Mouse (Mus musculus): ENCODE measurements around the gene Scd1. TPM values are rescaled to one million over a fixed set of nuclear protein-coding genes. Genes with fewer than 3 reads are reported as not detected.

Scd1 gene
- polyA plus RNA-seq, 1 experiment, result 4,173 TPM

- no peak for TF ChIP-seq CTCF (conservative IDR thresholded peaks at IDR 0.05; ENCODE audit: insufficient read depth, insufficient read length, low read depth, low read length)
- no peak for TF ChIP-seq POLR2A (IDR thresholded peaks at IDR 0.05; ENCODE audit: low read depth, low read length)
- 79% methylated on average over 4 of the region's 4 CpGs for WGBS
- H3K4me3 ChIP-seq (ENCODE audit: insufficient read depth, low read depth, low read length), result no peak overlapping the region
Observed at GRCm38 (mm10) chr19:44417448-44417847, 9.8 kb upstream of the Scd1 start.

GRCm38 (mm10) chr19:44416240-44416639 is 8.6 kb upstream of the Scd1 start:
- Histone ChIP-seq H3K27me3 (replicated peaks; ENCODE audit: control insufficient read depth, insufficient read depth, low read length) (no peaks in the 10 kb centered on the region), H3K4me3 (ENCODE audit: insufficient read depth, low read depth, low read length) (no peak overlapping the region), H3K36me3 (ENCODE audit: control insufficient read depth, insufficient read depth, low read length) (no peaks in the 10 kb centered on the region), H3K27ac (ENCODE audit: insufficient read depth, low read depth, low read length) (no peak overlapping the region), H3K4me1 (ENCODE audit: control insufficient read depth, insufficient read depth, low read length) (no peaks in the 10 kb centered on the region; the same call in 1 of the 2 replicates)
- DNase-seq, result peak; percentile 62
- 65% methylated on average over 5 of the region's 5 CpGs for WGBS
- TF ChIP-seq POLR2A (IDR thresholded peaks at IDR 0.05; ENCODE audit: low read depth, low read length) (no peak), CTCF (conservative IDR thresholded peaks at IDR 0.05; ENCODE audit: insufficient read depth, insufficient read length, low read depth, low read length) (no peak)

More at GRCm38 (mm10) chr19:44417448-44417847, 9.8 kb upstream of the Scd1 start:
- Histone ChIP-seq H3K4me1 (ENCODE audit: control insufficient read depth, insufficient read depth, low read length) (peaks cover 3% of the 10 kb centered on the region; the same call in 1 of the 2 replicates), H3K27me3 (replicated peaks; ENCODE audit: control insufficient read depth, insufficient read depth, low read length) (no peaks in the 10 kb centered on the region), H3K36me3 (ENCODE audit: control insufficient read depth, insufficient read depth, low read length) (no peaks in the 10 kb centered on the region), H3K27ac (ENCODE audit: insufficient read depth, low read depth, low read length) (no peak overlapping the region)
- DNase-seq, result no peak

DNA sequence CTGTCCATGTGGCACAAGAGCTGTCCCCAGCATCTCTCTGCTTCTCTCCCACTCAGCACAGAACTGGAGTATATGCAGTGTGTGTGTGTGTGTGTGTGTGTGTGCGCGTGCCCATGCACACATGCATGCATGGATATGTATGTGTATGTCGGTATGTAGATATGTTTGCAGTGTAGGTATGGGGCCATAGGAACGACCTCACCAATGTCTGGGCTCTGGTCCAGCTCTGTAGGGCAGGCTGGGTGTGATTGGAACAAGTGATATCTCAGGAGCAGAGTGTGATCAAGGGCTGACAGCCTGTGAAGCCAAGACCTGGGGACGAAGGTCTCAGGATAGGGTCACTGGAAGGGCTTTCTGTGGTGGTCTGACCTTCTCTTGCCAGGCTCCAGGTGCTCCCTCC is 7.8 kb upstream of the Scd1 start:
- no peaks in the 10 kb centered on the region for H3K27me3 ChIP-seq (replicated peaks; ENCODE audit: control insufficient read depth, insufficient read depth, low read length)
- DNase-seq, result no peak
- no peaks in the 10 kb centered on the region for H3K36me3 ChIP-seq (ENCODE audit: control insufficient read depth, insufficient read depth, low read length)
- 79% methylated on average over 5 of the region's 5 CpGs for WGBS
- H3K4me1 ChIP-seq (ENCODE audit: control insufficient read depth, insufficient read depth, low read length), result no peaks in the 10 kb centered on the region; the same call in 1 of the 2 replicates
- no peak overlapping the region for H3K27ac ChIP-seq (ENCODE audit: insufficient read depth, low read depth, low read length)
- TF ChIP-seq POLR2A (IDR thresholded peaks at IDR 0.05; ENCODE audit: low read depth, low read length) (no peak), CTCF (conservative IDR thresholded peaks at IDR 0.05; ENCODE audit: insufficient read depth, insufficient read length, low read depth, low read length) (no peak)
- H3K4me3 ChIP-seq (ENCODE audit: insufficient read depth, low read depth, low read length), result no peak overlapping the region

DNA sequence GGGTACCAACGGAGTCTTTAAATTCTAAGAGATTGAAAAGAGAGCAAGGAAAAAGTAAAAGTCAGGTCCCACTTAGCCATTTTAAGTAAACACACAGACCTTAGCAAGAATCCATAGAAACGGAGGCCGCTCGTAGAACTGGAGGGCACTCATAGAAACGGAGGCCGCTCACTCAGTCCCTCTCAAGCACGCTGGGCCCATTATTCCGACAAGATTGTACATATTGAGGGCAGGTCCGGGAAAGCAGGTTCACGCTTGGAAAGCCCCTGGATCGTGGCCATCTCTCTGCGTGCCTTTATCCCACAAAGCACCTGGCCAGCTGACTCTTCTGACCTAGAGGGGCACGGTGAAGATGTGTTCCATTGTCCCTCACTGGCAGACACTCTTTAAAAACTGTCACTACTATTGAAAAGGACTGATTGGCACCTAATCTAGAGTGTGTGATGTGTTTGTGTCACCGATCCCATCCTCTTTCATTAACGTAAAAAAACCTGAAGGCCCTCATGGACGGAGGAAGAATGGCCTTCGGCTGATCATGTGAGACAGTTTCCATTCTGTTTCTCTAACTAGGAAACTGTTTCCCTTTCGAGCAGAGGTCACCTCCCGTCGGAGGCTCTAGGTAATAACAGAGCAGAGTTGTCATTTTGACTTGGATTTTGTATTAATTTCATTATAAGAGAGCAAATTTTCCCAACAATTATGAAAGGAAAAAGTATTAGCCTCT is 2.8 kb upstream of the Scd1 start:
- no peaks in the 10 kb centered on the region for H3K4me1 ChIP-seq (ENCODE audit: control insufficient read depth, insufficient read depth, low read length)
- DNase-seq, result no peak
- TF ChIP-seq POLR2A (IDR thresholded peaks at IDR 0.05; ENCODE audit: low read depth, low read length), result no peak
- H3K4me3 ChIP-seq (ENCODE audit: insufficient read depth, low read depth, low read length), result no peak overlapping the region
- 89% methylated on average over 20 of the region's 20 CpGs for WGBS
- no peak overlapping the region for H3K27ac ChIP-seq (ENCODE audit: insufficient read depth, low read depth, low read length)
- no peaks in the 10 kb centered on the region; the same call in 1 of the 2 replicates for H3K27me3 ChIP-seq (replicated peaks; ENCODE audit: control insufficient read depth, insufficient read depth, low read length)
- no peaks in the 10 kb centered on the region for H3K36me3 ChIP-seq (ENCODE audit: control insufficient read depth, insufficient read depth, low read length)

DNA sequence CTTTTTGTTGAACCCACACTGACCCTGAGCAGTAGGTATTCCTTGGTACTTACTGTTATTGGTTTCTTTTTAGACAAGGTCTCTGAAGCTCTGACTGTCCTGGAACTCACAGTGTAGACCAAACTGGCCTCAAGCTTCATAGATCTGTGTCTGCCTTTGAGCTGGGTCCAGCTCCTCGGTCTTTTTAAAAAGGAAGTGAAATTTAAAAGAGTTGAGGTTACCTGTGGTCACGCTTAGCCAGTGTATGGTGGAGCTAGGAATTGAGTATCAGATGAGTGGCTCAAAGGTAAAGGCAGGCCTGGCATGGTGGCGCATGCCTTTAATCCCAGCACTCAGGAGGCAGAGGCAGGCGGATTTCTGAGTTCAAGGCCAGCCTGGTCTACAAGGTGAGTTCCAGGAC is 916 bp upstream of the Scd1 start:
- WGBS, result 75% methylated on average over 4 of the region's 4 CpGs
- H3K27ac ChIP-seq (ENCODE audit: insufficient read depth, low read depth, low read length), result no peak overlapping the region; the same call in 1 of the 2 replicates

GRCm38 (mm10) chr19:44408223-44408545 is 505 bp upstream of the Scd1 start:
- H3K4me1 ChIP-seq (ENCODE audit: control insufficient read depth, insufficient read depth, low read length), result no peaks in the 10 kb centered on the region
- TF ChIP-seq CTCF (conservative IDR thresholded peaks at IDR 0.05; ENCODE audit: insufficient read depth, insufficient read length, low read depth, low read length), result no peak
- no peak for TF ChIP-seq POLR2A (IDR thresholded peaks at IDR 0.05; ENCODE audit: low read depth, low read length)
- H3K36me3 ChIP-seq (ENCODE audit: control insufficient read depth, insufficient read depth, low read length), result no peaks in the 10 kb centered on the region
- under 1% methylated on average over 14 of the region's 14 CpGs for WGBS
- H3K27me3 ChIP-seq (replicated peaks; ENCODE audit: control insufficient read depth, insufficient read depth, low read length), result no peaks in the 10 kb centered on the region; the same call in 1 of the 2 replicates
- peak; percentile 79 for DNase-seq
- no peak overlapping the region; the same call in 1 of the 2 replicates for H3K27ac ChIP-seq (ENCODE audit: insufficient read depth, low read depth, low read length)
- H3K4me3 ChIP-seq (ENCODE audit: insufficient read depth, low read depth, low read length), result peak overlapping the region; percentile 37

More for the DNA sequence above, 916 bp upstream of the Scd1 start:
- Histone ChIP-seq H3K36me3 (ENCODE audit: control insufficient read depth, insufficient read depth, low read length) (no peaks in the 10 kb centered on the region), H3K27me3 (replicated peaks; ENCODE audit: control insufficient read depth, insufficient read depth, low read length) (no peaks in the 10 kb centered on the region; the same call in 1 of the 2 replicates), H3K4me1 (ENCODE audit: control insufficient read depth, insufficient read depth, low read length) (no peaks in the 10 kb centered on the region), H3K4me3 (ENCODE audit: insufficient read depth, low read depth, low read length) (no peak overlapping the region)
- TF ChIP-seq CTCF (conservative IDR thresholded peaks at IDR 0.05; ENCODE audit: insufficient read depth, insufficient read length, low read depth, low read length) (no peak), POLR2A (IDR thresholded peaks at IDR 0.05; ENCODE audit: low read depth, low read length) (no peak)
- DNase-seq, result no peak

- Histone ChIP-seq H3K4me1 (ENCODE audit: control insufficient read depth, insufficient read depth, low read length) (no peaks in the 10 kb centered on the region), H3K27ac (ENCODE audit: insufficient read depth, low read depth, low read length) (no peak overlapping the region), H3K36me3 (ENCODE audit: control insufficient read depth, insufficient read depth, low read length) (no peaks in the 10 kb centered on the region), H3K27me3 (replicated peaks; ENCODE audit: control insufficient read depth, insufficient read depth, low read length) (no peaks in the 10 kb centered on the region), H3K4me3 (ENCODE audit: insufficient read depth, low read depth, low read length) (no peak overlapping the region)
- WGBS, result 78% methylated on average over 6 of the region's 6 CpGs
- DNase-seq, result no peak
- no peak for TF ChIP-seq CTCF (conservative IDR thresholded peaks at IDR 0.05; ENCODE audit: insufficient read depth, insufficient read length, low read depth, low read length)
- no peak for TF ChIP-seq POLR2A (IDR thresholded peaks at IDR 0.05; ENCODE audit: low read depth, low read length)
Observed at GRCm38 (mm10) chr19:44403546-44403945, 4.1 kb downstream of the Scd1 start.
